Mouse (Mus musculus): ENCODE data around the gene Ncf4. TPM values are rescaled to one million over a fixed set of nuclear protein-coding genes. Genes with fewer than 3 reads are reported as not detected.
A peak's percentile ranks its signal among the peaks of the same experiment; 100 is the strongest.
"Not testable (repeated sequence)": the region's sequence is repeated elsewhere in the genome, so short reads cannot be mapped to it uniquely, and the experiment has no call there.

The Ncf4 gene
- polyA plus RNA-seq, 1 experiment from 2014 or later, result 1.1 TPM

- DNase-seq (ENCODE audit: low spot score) (no peak), ATAC-seq (no peak)
- no peak overlapping the region for H3K4me3 ChIP-seq (ENCODE audit: low read depth, low read length)
- no peak overlapping the region for H3K9ac ChIP-seq (ENCODE audit: low read length)
- H3K36me3 ChIP-seq (ENCODE audit: control insufficient read depth, insufficient read depth, low read length), result no peaks in the 10 kb centered on the region
- 83% methylated on average over 18 of the region's 18 CpGs for WGBS
- no peaks in the 10 kb centered on the region for H3K27me3 ChIP-seq (replicated peaks; ENCODE audit: control insufficient read depth, insufficient read depth, low read length)
- H3K9me3 ChIP-seq (replicated peaks; ENCODE audit: control insufficient read depth, low read length), result no peaks in the 10 kb centered on the region
- H3K4me2 ChIP-seq (ENCODE audit: low read length), result no peak overlapping the region
- H3K4me1 ChIP-seq (ENCODE audit: control insufficient read depth, insufficient read depth, low read length), result no peaks in the 10 kb centered on the region
- no peak overlapping the region for H3K27ac ChIP-seq (ENCODE audit: low read depth, low read length)
Observed at GRCm38 (mm10) chr15:78246143-78247116, 1.8 kb downstream of the Ncf4 start.

GRCm38 (mm10) chr15:78247659-78248058, 3.1 kb downstream of the Ncf4 start:
- H3K4me1 ChIP-seq (ENCODE audit: control insufficient read depth, insufficient read depth, low read length), result no peaks in the 10 kb centered on the region
- WGBS, result 52% methylated on average over 2 of the region's 2 CpGs
- H3K36me3 ChIP-seq (ENCODE audit: control insufficient read depth, insufficient read depth, low read length), result no peaks in the 10 kb centered on the region
- no peaks in the 10 kb centered on the region for H3K27me3 ChIP-seq (replicated peaks; ENCODE audit: control insufficient read depth, insufficient read depth, low read length)
- no peak overlapping the region for H3K9ac ChIP-seq (ENCODE audit: low read length)
- ATAC-seq (no peak), DNase-seq (ENCODE audit: low spot score) (no peak)
- H3K4me2 ChIP-seq (ENCODE audit: low read length), result no peak overlapping the region
- no peak overlapping the region for H3K27ac ChIP-seq (ENCODE audit: low read depth, low read length)
- H3K9me3 ChIP-seq (replicated peaks; ENCODE audit: control insufficient read depth, low read length), result no peaks in the 10 kb centered on the region
- H3K4me3 ChIP-seq (ENCODE audit: low read depth, low read length), result no peak overlapping the region

DNA sequence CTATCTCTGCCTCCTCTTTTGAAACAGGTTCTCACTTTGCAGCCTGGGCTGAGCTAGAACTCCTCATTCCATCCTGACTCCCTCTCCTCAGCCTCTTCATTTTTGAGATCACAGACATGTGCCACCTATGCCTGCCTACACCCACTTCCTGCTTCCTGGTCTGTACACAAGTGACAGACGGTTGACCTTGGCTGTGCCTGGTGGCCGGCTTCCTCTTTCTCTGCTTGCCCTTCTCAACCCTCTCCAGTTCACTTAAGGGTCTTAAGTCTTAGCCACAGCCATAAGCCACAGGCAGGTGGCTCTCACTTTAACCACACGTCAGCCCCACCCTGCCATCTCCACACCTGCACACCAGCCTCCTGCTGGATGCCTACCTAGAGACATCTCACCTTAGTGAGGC, 3.8 kb downstream of the Ncf4 start:
- Histone ChIP-seq H3K4me1 (ENCODE audit: control insufficient read depth, insufficient read depth, low read length) (no peaks in the 10 kb centered on the region), H3K9ac (ENCODE audit: low read length) (no peak overlapping the region), H3K9me3 (replicated peaks; ENCODE audit: control insufficient read depth, low read length) (no peaks in the 10 kb centered on the region), H3K4me2 (ENCODE audit: low read length) (no peak overlapping the region), H3K27me3 (replicated peaks; ENCODE audit: control insufficient read depth, insufficient read depth, low read length) (no peaks in the 10 kb centered on the region), H3K4me3 (ENCODE audit: low read depth, low read length) (no peak overlapping the region), H3K36me3 (ENCODE audit: control insufficient read depth, insufficient read depth, low read length) (no peaks in the 10 kb centered on the region), H3K27ac (ENCODE audit: low read depth, low read length) (no peak overlapping the region)
- DNase-seq (ENCODE audit: low spot score) (no peak), ATAC-seq (no peak)
- WGBS, result 74% methylated on average over 3 of the region's 3 CpGs

- H3K36me3 ChIP-seq (ENCODE audit: control insufficient read depth, insufficient read depth, low read length), result no peaks in the 10 kb centered on the region
- H3K4me3 ChIP-seq (ENCODE audit: low read depth, low read length), result no peak overlapping the region
- no peak for ATAC-seq
- no peak overlapping the region for H3K4me2 ChIP-seq (ENCODE audit: low read length)
- no peak overlapping the region for H3K9ac ChIP-seq (ENCODE audit: low read length)
- no peaks in the 10 kb centered on the region for H3K27me3 ChIP-seq (replicated peaks; ENCODE audit: control insufficient read depth, insufficient read depth, low read length)
- DNase-seq (ENCODE audit: low spot score), result peak; percentile 69
- no peaks in the 10 kb centered on the region for H3K9me3 ChIP-seq (replicated peaks; ENCODE audit: control insufficient read depth, low read length)
- H3K4me1 ChIP-seq (ENCODE audit: control insufficient read depth, insufficient read depth, low read length), result no peaks in the 10 kb centered on the region
- 21% methylated on average over 20 of the region's 20 CpGs for WGBS
- no peak overlapping the region for H3K27ac ChIP-seq (ENCODE audit: low read depth, low read length)
Observed at GRCm38 (mm10) chr15:78254751-78255150, 10.2 kb downstream of the Ncf4 start.

DNA sequence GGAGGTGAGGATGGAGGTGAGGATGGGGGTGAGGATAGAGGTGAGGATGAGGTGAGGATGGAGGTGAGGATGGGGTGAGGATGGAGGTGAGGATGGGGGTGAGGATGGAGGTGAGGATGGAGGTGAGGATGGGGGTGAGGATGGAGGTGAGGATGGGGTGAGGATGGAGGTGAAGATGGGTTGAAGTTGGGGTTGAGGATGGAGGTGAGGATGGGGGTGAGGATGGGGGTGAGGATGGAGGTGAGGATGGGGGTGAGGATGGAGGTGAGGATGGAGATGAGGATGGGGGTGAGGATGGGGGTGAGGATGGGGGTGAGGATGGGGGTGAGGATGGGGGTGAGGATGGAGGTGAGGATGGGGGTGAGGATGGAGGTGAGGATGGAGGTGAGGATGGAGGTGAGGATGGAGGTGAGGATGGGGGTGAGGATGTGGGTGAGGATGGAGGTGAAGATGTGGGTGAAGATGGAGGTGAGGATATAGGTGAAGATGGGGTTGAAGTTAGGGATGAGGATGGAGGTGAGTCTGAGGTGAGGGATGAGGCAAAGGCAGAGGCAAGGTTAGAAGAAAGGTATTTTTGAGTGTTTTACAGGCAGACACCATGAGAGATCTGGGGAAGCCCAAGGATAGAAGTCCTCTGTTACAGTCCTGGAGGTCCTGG, 12.1 kb downstream of the Ncf4 start:
- H3K27ac ChIP-seq (ENCODE audit: low read depth, low read length); H3K4me1 ChIP-seq (ENCODE audit: control insufficient read depth, insufficient read depth, low read length); H3K4me2 ChIP-seq (ENCODE audit: low read length); H3K9ac ChIP-seq (ENCODE audit: low read length); H3K36me3 ChIP-seq (ENCODE audit: control insufficient read depth, insufficient read depth, low read length); H3K4me3 ChIP-seq (ENCODE audit: low read depth, low read length); H3K27me3 ChIP-seq (replicated peaks; ENCODE audit: control insufficient read depth, insufficient read depth, low read length); ATAC-seq; DNase-seq (ENCODE audit: low spot score); H3K9me3 ChIP-seq (replicated peaks; ENCODE audit: control insufficient read depth, low read length): not testable (repeated sequence)

DNA sequence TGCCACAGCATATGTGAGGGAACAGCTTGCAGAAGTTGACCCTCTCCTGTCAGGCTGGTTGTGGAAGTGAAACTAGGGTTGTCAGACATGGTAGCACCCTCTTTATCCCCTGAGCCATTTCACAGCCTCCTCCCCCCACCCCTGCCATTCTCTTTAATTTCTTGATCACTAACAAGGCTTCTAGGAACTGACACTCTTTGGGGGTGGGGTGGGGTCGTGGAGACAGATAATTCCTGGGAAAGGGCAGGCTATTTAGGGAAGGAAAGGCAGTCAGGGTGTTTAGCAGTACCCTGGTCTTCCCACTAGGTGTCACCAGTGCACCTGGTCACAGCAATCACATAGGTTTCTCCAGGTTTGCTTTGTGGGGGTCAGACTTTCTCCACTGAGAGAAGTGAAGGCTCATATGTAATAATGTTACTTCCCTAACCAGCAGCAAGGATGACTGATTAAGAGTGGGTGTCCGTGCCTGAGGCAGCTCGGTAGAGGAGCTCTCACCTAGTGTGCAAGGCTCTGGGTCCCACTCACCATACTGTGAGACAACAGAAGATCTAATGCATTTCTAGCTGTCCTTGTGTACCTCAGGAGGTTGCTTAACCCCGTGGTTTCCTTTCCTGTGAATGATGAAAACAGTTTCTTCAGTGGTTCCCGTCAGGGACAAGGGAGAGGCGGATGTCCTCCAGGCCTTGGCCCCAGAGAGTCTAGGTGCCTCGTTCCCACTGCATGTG, 12.9 kb downstream of the Ncf4 start:
- WGBS, result 41% methylated on average over 7 of the region's 7 CpGs

GRCm38 (mm10) chr15:78258246-78258865, 13.8 kb downstream of the Ncf4 start:
- Histone ChIP-seq H3K9me3 (replicated peaks; ENCODE audit: control insufficient read depth, low read length) (no peaks in the 10 kb centered on the region), H3K27me3 (replicated peaks; ENCODE audit: control insufficient read depth, insufficient read depth, low read length) (no peaks in the 10 kb centered on the region), H3K36me3 (ENCODE audit: control insufficient read depth, insufficient read depth, low read length) (no peaks in the 10 kb centered on the region), H3K27ac (ENCODE audit: low read depth, low read length) (no peak overlapping the region), H3K4me3 (ENCODE audit: low read depth, low read length) (no peak overlapping the region), H3K9ac (ENCODE audit: low read length) (no peak overlapping the region), H3K4me2 (ENCODE audit: low read length) (no peak overlapping the region), H3K4me1 (ENCODE audit: control insufficient read depth, insufficient read depth, low read length) (no peaks in the 10 kb centered on the region)
- ATAC-seq (no peak), DNase-seq (ENCODE audit: low spot score) (no peak)
- 79% methylated on average over 10 of the region's 10 CpGs for WGBS

More for the DNA sequence above, 12.9 kb downstream of the Ncf4 start:
- Histone ChIP-seq H3K27ac (ENCODE audit: low read depth, low read length) (no peak overlapping the region), H3K9ac (ENCODE audit: low read length) (no peak overlapping the region), H3K4me3 (ENCODE audit: low read depth, low read length) (no peak overlapping the region), H3K36me3 (ENCODE audit: control insufficient read depth, insufficient read depth, low read length) (no peaks in the 10 kb centered on the region), H3K4me2 (ENCODE audit: low read length) (no peak overlapping the region), H3K9me3 (replicated peaks; ENCODE audit: control insufficient read depth, low read length) (no peaks in the 10 kb centered on the region), H3K4me1 (ENCODE audit: control insufficient read depth, insufficient read depth, low read length) (no peaks in the 10 kb centered on the region), H3K27me3 (replicated peaks; ENCODE audit: control insufficient read depth, insufficient read depth, low read length) (no peaks in the 10 kb centered on the region)
- DNase-seq (ENCODE audit: low spot score) (peak; percentile 71), ATAC-seq (peak; percentile 15; the same call in 1 of the 2 replicates)

DNA sequence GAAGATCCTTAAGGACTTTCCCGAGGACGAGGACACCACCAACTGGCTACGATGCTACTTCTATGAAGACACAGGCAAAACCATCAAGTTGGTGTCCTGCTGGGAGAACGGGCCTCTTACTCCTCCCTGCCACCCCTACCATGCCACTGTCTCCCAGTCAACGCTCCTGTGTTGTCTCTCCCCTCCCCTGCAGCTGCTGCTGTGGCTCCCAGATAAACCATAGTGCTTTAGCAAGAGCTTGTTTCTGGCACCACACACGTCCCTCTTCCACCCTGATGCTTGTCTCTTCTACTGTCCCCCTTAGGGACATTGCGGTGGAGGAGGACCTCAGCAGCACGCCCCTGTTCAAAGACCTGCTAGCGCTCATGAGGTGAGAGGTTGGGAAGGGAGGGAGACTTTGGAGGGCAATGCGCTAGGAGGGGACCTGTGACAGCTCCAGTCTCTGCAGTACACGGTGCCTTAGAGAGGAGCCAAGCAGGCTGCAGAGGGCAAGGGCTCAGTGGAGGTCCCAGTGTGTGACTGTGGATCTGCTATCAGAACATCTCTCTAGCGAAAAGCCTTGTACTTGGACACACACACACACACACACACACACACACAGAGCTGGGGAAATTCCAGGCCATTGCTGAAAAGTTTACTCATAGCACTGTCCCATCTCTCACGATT, 16.2 kb downstream of the Ncf4 start:
- Histone ChIP-seq H3K9ac (ENCODE audit: low read length) (no peak overlapping the region), H3K36me3 (ENCODE audit: control insufficient read depth, insufficient read depth, low read length) (no peaks in the 10 kb centered on the region), H3K4me2 (ENCODE audit: low read length) (no peak overlapping the region), H3K4me1 (ENCODE audit: control insufficient read depth, insufficient read depth, low read length) (no peaks in the 10 kb centered on the region), H3K27me3 (replicated peaks; ENCODE audit: control insufficient read depth, insufficient read depth, low read length) (no peaks in the 10 kb centered on the region), H3K27ac (ENCODE audit: low read depth, low read length) (no peak overlapping the region), H3K9me3 (replicated peaks; ENCODE audit: control insufficient read depth, low read length) (no peaks in the 10 kb centered on the region), H3K4me3 (ENCODE audit: low read depth, low read length) (no peak overlapping the region)
- DNase-seq (ENCODE audit: low spot score), result no peak
- 75% methylated on average over 13 of the region's 13 CpGs for WGBS
- ATAC-seq, result no peak

Measured in forebrain, embryonic 14.5 days (tissue).